Mouse (Mus musculus): ENCODE measurements at regions not wholly inside any gene's neighbourhood (a gene's known extent, or its start where the extent isn't known, plus 50 kb on each side); places are given as distances from the start of the nearest gene placed in this dataset.
A peak's percentile ranks its signal among the peaks of the same experiment; 100 is the strongest.

DNA sequence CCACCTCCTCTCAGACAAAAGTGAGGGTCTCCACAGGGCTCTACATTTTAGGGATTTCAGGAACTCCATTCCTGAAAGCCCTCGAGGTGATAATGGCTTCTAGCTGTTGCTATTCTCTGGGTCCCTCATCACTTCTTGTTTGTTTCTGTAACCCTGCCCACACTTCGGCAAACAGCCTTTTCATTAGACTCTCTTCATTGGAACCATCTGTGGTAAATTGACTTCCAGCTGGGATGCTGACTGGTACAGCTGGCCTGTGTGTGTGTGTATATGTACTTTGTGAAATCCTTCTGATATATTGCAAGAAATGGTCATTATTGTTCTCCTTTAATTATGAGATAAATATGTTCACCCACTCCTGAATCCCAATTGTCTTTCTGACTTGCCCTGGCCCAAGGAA lies 50.3 kb downstream of the Gm10192 start:
- no peak overlapping the region for H3K4me2 ChIP-seq (replicated peaks; ENCODE audit: low read depth, low read length)
- no peak overlapping the region for H3K27ac ChIP-seq (ENCODE audit: low read depth, low read length)
- WGBS = 47% methylated on average over 2 of the region's 2 CpGs
- H3K4me3 ChIP-seq (ENCODE audit: low read length) = no peak overlapping the region
- H3K36me3 ChIP-seq (ENCODE audit: control insufficient read depth, insufficient read depth, low read length) = no peaks in the 10 kb centered on the region
- H3K9ac ChIP-seq (ENCODE audit: low read depth, low read length) = no peak overlapping the region
- ATAC-seq (ENCODE audit: low FRiP score, low TSS enrichment) = no peak
- H3K4me1 ChIP-seq (ENCODE audit: control insufficient read depth, insufficient read depth, low read length) = no peaks in the 10 kb centered on the region
- no peaks in the 10 kb centered on the region for H3K9me3 ChIP-seq (ENCODE audit: control insufficient read depth, low read length)
- H3K27me3 ChIP-seq (ENCODE audit: control insufficient read depth, insufficient read depth, low read length) = no peaks in the 10 kb centered on the region

GRCm38 (mm10) chr4:97127780-97128179 lies 55.2 kb downstream of the Gm10192 start:
- H3K27me3 ChIP-seq (ENCODE audit: control insufficient read depth, insufficient read depth, low read length) = no peaks in the 10 kb centered on the region
- 73% methylated on average over 4 of the region's 4 CpGs for WGBS
- no peak overlapping the region for H3K4me2 ChIP-seq (replicated peaks; ENCODE audit: low read depth, low read length)
- no peak overlapping the region for H3K9ac ChIP-seq (ENCODE audit: low read depth, low read length)
- no peaks in the 10 kb centered on the region for H3K36me3 ChIP-seq (ENCODE audit: control insufficient read depth, insufficient read depth, low read length)
- no peaks in the 10 kb centered on the region for H3K4me1 ChIP-seq (ENCODE audit: control insufficient read depth, insufficient read depth, low read length)
- ATAC-seq (ENCODE audit: low FRiP score, low TSS enrichment) = no peak
- no peak overlapping the region for H3K4me3 ChIP-seq (ENCODE audit: low read length)
- no peak overlapping the region for H3K27ac ChIP-seq (ENCODE audit: low read depth, low read length)
- H3K9me3 ChIP-seq (ENCODE audit: control insufficient read depth, low read length) = no peaks in the 10 kb centered on the region

- no peak for ATAC-seq (ENCODE audit: low FRiP score, low TSS enrichment)
- WGBS = 53% methylated on average over 1 of the region's 1 CpGs
These were observed 59.1 kb downstream of the Gm10192 start for GRCm38 (mm10) chr4:97123861-97124260.

GRCm38 (mm10) chr4:97121952-97122351 lies 61.0 kb downstream of the Gm10192 start:
- H3K4me1 ChIP-seq (ENCODE audit: control insufficient read depth, insufficient read depth, low read length) = no peaks in the 10 kb centered on the region
- WGBS = 84% methylated on average over 2 of the region's 2 CpGs
- no peak overlapping the region for H3K4me2 ChIP-seq (replicated peaks; ENCODE audit: low read depth, low read length)
- no peaks in the 10 kb centered on the region for H3K27me3 ChIP-seq (ENCODE audit: control insufficient read depth, insufficient read depth, low read length)
- H3K27ac ChIP-seq (ENCODE audit: low read depth, low read length) = no peak overlapping the region
- H3K9ac ChIP-seq (ENCODE audit: low read depth, low read length) = no peak overlapping the region
- H3K9me3 ChIP-seq (ENCODE audit: control insufficient read depth, low read length) = no peaks in the 10 kb centered on the region
- no peaks in the 10 kb centered on the region for H3K36me3 ChIP-seq (ENCODE audit: control insufficient read depth, insufficient read depth, low read length)
- no peak overlapping the region for H3K4me3 ChIP-seq (ENCODE audit: low read length)
- ATAC-seq (ENCODE audit: low FRiP score, low TSS enrichment) = no peak

More at GRCm38 (mm10) chr4:97123861-97124260, 59.1 kb downstream of the Gm10192 start:
- no peak overlapping the region for H3K27ac ChIP-seq (ENCODE audit: low read depth, low read length)
- no peak overlapping the region for H3K9ac ChIP-seq (ENCODE audit: low read depth, low read length)
- H3K4me1 ChIP-seq (ENCODE audit: control insufficient read depth, insufficient read depth, low read length) = no peaks in the 10 kb centered on the region
- H3K27me3 ChIP-seq (ENCODE audit: control insufficient read depth, insufficient read depth, low read length) = no peaks in the 10 kb centered on the region
- no peak overlapping the region for H3K4me2 ChIP-seq (replicated peaks; ENCODE audit: low read depth, low read length)
- H3K4me3 ChIP-seq (ENCODE audit: low read length) = no peak overlapping the region
- no peaks in the 10 kb centered on the region for H3K9me3 ChIP-seq (ENCODE audit: control insufficient read depth, low read length)
- no peaks in the 10 kb centered on the region for H3K36me3 ChIP-seq (ENCODE audit: control insufficient read depth, insufficient read depth, low read length)

- Histone ChIP-seq H3K9ac (ENCODE audit: low read depth, low read length) (no peak overlapping the region), H3K4me3 (ENCODE audit: low read length) (no peak overlapping the region), H3K9me3 (ENCODE audit: control insufficient read depth, low read length) (no peaks in the 10 kb centered on the region), H3K27ac (ENCODE audit: low read depth, low read length) (no peak overlapping the region), H3K4me1 (ENCODE audit: control insufficient read depth, insufficient read depth, low read length) (no peaks in the 10 kb centered on the region), H3K4me2 (replicated peaks; ENCODE audit: low read depth, low read length) (no peak overlapping the region), H3K27me3 (ENCODE audit: control insufficient read depth, insufficient read depth, low read length) (no peaks in the 10 kb centered on the region), H3K36me3 (ENCODE audit: control insufficient read depth, insufficient read depth, low read length) (no peaks in the 10 kb centered on the region)
- no peak for ATAC-seq (ENCODE audit: low FRiP score, low TSS enrichment)
- WGBS = 89% methylated on average over 2 of the region's 2 CpGs
These were observed 63.5 kb downstream of the Gm10192 start for GRCm38 (mm10) chr4:97119459-97119858.

DNA sequence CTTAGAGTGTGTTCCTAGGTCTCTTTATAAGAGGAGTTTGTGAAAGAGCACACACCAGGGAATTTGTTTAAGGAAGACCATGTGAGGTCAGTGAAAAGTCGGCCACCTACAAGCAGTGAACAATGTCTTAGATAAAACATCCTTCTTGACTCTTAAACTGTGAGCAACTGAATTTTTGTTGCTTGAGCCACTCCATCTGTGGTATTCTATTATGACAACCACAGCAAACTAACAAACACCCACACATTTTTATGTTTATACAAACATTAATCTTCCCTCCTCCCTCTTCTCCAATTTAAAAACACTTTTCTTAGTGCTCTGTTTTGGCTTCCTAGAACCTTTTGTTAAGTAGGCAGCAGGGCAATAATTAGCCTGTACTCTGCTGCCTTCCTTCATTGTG lies 66.0 kb downstream of the Gm10192 start:
- Histone ChIP-seq H3K36me3 (ENCODE audit: control insufficient read depth, insufficient read depth, low read length) (no peaks in the 10 kb centered on the region), H3K4me1 (ENCODE audit: control insufficient read depth, insufficient read depth, low read length) (no peaks in the 10 kb centered on the region), H3K9ac (ENCODE audit: low read depth, low read length) (no peak overlapping the region), H3K9me3 (ENCODE audit: control insufficient read depth, low read length) (no peaks in the 10 kb centered on the region), H3K27me3 (ENCODE audit: control insufficient read depth, insufficient read depth, low read length) (no peaks in the 10 kb centered on the region), H3K4me3 (ENCODE audit: low read length) (no peak overlapping the region), H3K27ac (ENCODE audit: low read depth, low read length) (no peak overlapping the region), H3K4me2 (replicated peaks; ENCODE audit: low read depth, low read length) (no peak overlapping the region)
- no peak for ATAC-seq (ENCODE audit: low FRiP score, low TSS enrichment)
- 58% methylated on average over 1 of the region's 1 CpGs for WGBS

DNA sequence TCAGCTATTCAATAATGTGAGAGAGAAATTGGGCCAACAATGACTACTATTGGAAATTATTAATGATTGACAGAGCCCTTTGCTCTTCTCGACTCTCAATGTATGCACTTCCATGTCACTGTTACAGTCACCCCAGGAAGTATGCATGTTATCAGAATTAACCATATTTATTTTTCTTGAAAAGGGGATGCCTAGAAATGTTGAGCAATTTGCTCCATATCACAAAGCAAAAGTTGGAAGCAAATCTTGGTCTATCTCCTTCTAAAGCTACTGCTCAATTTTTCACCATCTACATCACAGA lies 80.3 kb downstream of the Gm10192 start:
- H3K4me3 ChIP-seq (ENCODE audit: low read length) = no peak overlapping the region
- no peak overlapping the region for H3K4me2 ChIP-seq (replicated peaks; ENCODE audit: low read depth, low read length)
- H3K27me3 ChIP-seq (ENCODE audit: control insufficient read depth, insufficient read depth, low read length) = no peaks in the 10 kb centered on the region
- no peak overlapping the region for H3K9ac ChIP-seq (ENCODE audit: low read depth, low read length)
- no peak for ATAC-seq (ENCODE audit: low FRiP score, low TSS enrichment)
- H3K4me1 ChIP-seq (ENCODE audit: control insufficient read depth, insufficient read depth, low read length) = no peaks in the 10 kb centered on the region
- WGBS = 76% methylated on average over 1 of the region's 1 CpGs
- no peak overlapping the region for H3K27ac ChIP-seq (ENCODE audit: low read depth, low read length)
- no peaks in the 10 kb centered on the region for H3K36me3 ChIP-seq (ENCODE audit: control insufficient read depth, insufficient read depth, low read length)
- no peaks in the 10 kb centered on the region for H3K9me3 ChIP-seq (ENCODE audit: control insufficient read depth, low read length)

DNA sequence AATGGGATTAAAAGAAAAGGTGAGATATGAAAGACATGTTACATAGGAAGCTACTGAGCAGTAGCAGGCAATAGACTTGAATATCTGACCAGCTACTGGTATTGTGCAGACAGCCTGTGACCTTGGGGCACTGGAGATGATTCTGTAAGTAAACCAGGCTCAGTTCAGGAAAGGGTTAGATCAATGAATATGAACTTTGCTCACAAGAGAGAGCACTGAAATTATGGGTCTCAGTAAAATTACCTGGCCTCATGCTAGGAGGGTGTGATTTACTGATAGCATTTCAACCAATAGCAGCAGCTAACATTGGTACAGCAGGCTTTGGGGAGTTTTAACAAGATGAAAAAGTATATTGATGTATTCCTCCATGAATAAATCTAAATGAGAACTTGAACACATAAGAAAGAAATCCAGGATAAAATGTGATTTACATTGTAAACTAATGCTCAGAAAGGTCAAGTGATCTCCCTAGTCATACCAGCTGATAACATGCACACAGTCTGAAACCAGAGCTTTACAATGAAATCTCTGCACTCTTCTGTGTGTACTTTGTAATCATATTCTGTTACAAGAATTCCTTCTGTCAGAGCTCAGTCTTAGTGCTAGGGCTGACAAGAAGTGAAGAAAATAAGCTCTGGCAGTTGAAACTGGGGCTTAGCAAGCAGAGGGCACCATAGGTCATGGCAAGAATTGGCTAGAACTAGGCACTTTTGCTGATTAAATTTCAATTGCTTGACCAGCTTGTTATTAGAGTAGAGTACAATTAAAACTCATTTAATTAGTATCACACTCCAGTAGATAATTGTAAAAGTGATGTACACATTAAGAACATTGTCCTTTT lies 80.8 kb downstream of the Gm10192 start:
- ATAC-seq (ENCODE audit: low FRiP score, low TSS enrichment) = peak; percentile 57; the same call in 1 of the 2 replicates
- Histone ChIP-seq H3K4me3 (ENCODE audit: low read length) (no peak overlapping the region), H3K9me3 (ENCODE audit: control insufficient read depth, low read length) (no peaks in the 10 kb centered on the region), H3K4me1 (ENCODE audit: control insufficient read depth, insufficient read depth, low read length) (no peaks in the 10 kb centered on the region), H3K27ac (ENCODE audit: low read depth, low read length) (no peak overlapping the region), H3K4me2 (replicated peaks; ENCODE audit: low read depth, low read length) (no peak overlapping the region), H3K9ac (ENCODE audit: low read depth, low read length) (no peak overlapping the region), H3K36me3 (ENCODE audit: control insufficient read depth, insufficient read depth, low read length) (no peaks in the 10 kb centered on the region), H3K27me3 (ENCODE audit: control insufficient read depth, insufficient read depth, low read length) (no peaks in the 10 kb centered on the region)

- H3K4me1 ChIP-seq (ENCODE audit: control insufficient read depth, insufficient read depth, low read length) = no peaks in the 10 kb centered on the region
- no peak overlapping the region for H3K9ac ChIP-seq (ENCODE audit: low read depth, low read length)
- WGBS = 83% methylated on average over 3 of the region's 3 CpGs
- H3K27ac ChIP-seq (ENCODE audit: low read depth, low read length) = no peak overlapping the region
- no peak overlapping the region for H3K4me3 ChIP-seq (ENCODE audit: low read length)
- no peaks in the 10 kb centered on the region for H3K36me3 ChIP-seq (ENCODE audit: control insufficient read depth, insufficient read depth, low read length)
- no peaks in the 10 kb centered on the region for H3K27me3 ChIP-seq (ENCODE audit: control insufficient read depth, insufficient read depth, low read length)
- ATAC-seq (ENCODE audit: low FRiP score, low TSS enrichment) = no peak
- no peaks in the 10 kb centered on the region for H3K9me3 ChIP-seq (ENCODE audit: control insufficient read depth, low read length)
- H3K4me2 ChIP-seq (replicated peaks; ENCODE audit: low read depth, low read length) = no peak overlapping the region
These were observed 83.2 kb downstream of the Gm10192 start for GRCm38 (mm10) chr4:97099721-97100120.

Measured in kidney, embryonic 14.5 days (tissue).